Mouse (Mus musculus) forebrain, embryonic 13.5 days (tissue): ENCODE measurements around the gene Ubash3b. TPM values are rescaled to one million over a fixed set of nuclear protein-coding genes. Genes with fewer than 3 reads are reported as not detected.

Experiments
- ATAC-seq: fragments of 200-750 bp; cut with Nextera tagmentation; 2 replicates; pipeline ENCODE4 v1.8.0; 2017
- H3K27ac ChIP-seq: fragments of 300-500 bp; sonication (generic); 2 replicates; pipeline ENCODE4 v1.5.1; 2015; ENCODE audit warnings: inconsistent platforms, mild to moderate bottlenecking, moderate library complexity
- H3K27me3 ChIP-seq: fragments of 300-500 bp; sonication (generic); 2 replicates; pipeline ENCODE4 v1.6.1; 2015; ENCODE audit warnings: mild to moderate bottlenecking, inconsistent platforms
- H3K36me3 ChIP-seq: fragments of 300-500 bp; sonication (generic); 2 replicates; pipeline ENCODE4 v1.6.1; 2015; ENCODE audit warnings: mild to moderate bottlenecking, inconsistent platforms; ENCODE audit not compliant: poor library complexity, severe bottlenecking
- H3K4me1 ChIP-seq: fragments of 300-500 bp; sonication (generic); 2 replicates; pipeline ENCODE4 v1.6.1; 2015; ENCODE audit warnings: inconsistent platforms
- H3K4me2 ChIP-seq: fragments of 300-500 bp; sonication (generic); 2 replicates; pipeline ENCODE4 v1.6.1; 2015; ENCODE audit warnings: inconsistent platforms, mild to moderate bottlenecking, moderate library complexity
- H3K4me3 ChIP-seq: fragments of 300-500 bp; sonication (generic); 2 replicates; pipeline ENCODE4 v1.5.1; 2015; ENCODE audit warnings: mild to moderate bottlenecking, inconsistent platforms
- H3K9ac ChIP-seq: fragments of 300-500 bp; sonication (generic); 2 replicates; pipeline ENCODE4 v1.6.1; 2015; ENCODE audit warnings: mild to moderate bottlenecking, inconsistent platforms
- H3K9me3 ChIP-seq: fragments of 300-500 bp; sonication (generic); replicated peaks from 2 replicates; pipeline ENCODE4 v1.6.1; 2016; ENCODE audit warnings: inconsistent platforms
- WGBS: fragments of 180-500 bp; shearing (Covaris S2); methylation state at CpG from one replicate; pipeline ENCODE4 v1.1.7; 2015; 5-methylcytosine and 5-hydroxymethylcytosine counted together
- polyA plus RNA-seq: library from polyadenylated mRNA; unstranded; fragments of >200 nt; fragmentation: Nextera tagmentation; extraction: Ambion mirVana; gene quantifications from 2 replicates; pipeline ENCODE4 v1.2.1, GENCODE M21; 2015

Ubash3b gene
- polyA plus RNA-seq, 1 experiment from 2014 or later: 9.7 TPM

GRCm38 (mm10) chr9:41129273-41129672 lies 32.2 kb downstream of the Ubash3b start:
- Histone ChIP-seq H3K4me3 (no peak overlapping the region), H3K36me3 (no peaks in the 10 kb centered on the region), H3K27ac (no peak overlapping the region), H3K9me3 (no peaks in the 10 kb centered on the region), H3K9ac (no peak overlapping the region), H3K4me1 (no peaks in the 10 kb centered on the region; the same call in 1 of the 2 replicates), H3K4me2 (no peak overlapping the region), H3K27me3 (no peaks in the 10 kb centered on the region)
- WGBS: 83% methylated on average over 3 of the region's 3 CpGs
- ATAC-seq: no peak

GRCm38 (mm10) chr9:41126723-41127122 lies 34.8 kb downstream of the Ubash3b start:
- ATAC-seq: no peak
- H3K4me3 ChIP-seq: no peak overlapping the region
- no peaks in the 10 kb centered on the region for H3K9me3 ChIP-seq
- H3K4me2 ChIP-seq: no peak overlapping the region
- no peak overlapping the region for H3K27ac ChIP-seq
- 85% methylated on average over 3 of the region's 3 CpGs for WGBS
- H3K27me3 ChIP-seq: no peaks in the 10 kb centered on the region
- no peaks in the 10 kb centered on the region for H3K36me3 ChIP-seq
- no peak overlapping the region for H3K9ac ChIP-seq
- H3K4me1 ChIP-seq: peaks cover 7% of the 10 kb centered on the region; the same call in 1 of the 2 replicates

- Histone ChIP-seq H3K4me1 (0 out of 2 replicates have a peak, but pooled peaks cover 7% of the 10 kb centered on the region), H3K36me3 (no peaks in the 10 kb centered on the region), H3K27me3 (no peaks in the 10 kb centered on the region), H3K27ac (no peak overlapping the region), H3K4me2 (no peak overlapping the region), H3K9ac (no peak overlapping the region), H3K4me3 (no peak overlapping the region), H3K9me3 (no peaks in the 10 kb centered on the region)
- ATAC-seq: no peak
- WGBS: 96% methylated on average over 6 of the region's 6 CpGs
These were observed 37.2 kb downstream of the Ubash3b start for GRCm38 (mm10) chr9:41124305-41124704.

- 81% methylated on average over 11 of the region's 11 CpGs for WGBS
- H3K9ac ChIP-seq: no peak overlapping the region
- no peak for ATAC-seq
These were observed 38.9 kb downstream of the Ubash3b start for GRCm38 (mm10) chr9:41122390-41123110.

GRCm38 (mm10) chr9:41121701-41122354 lies 39.7 kb downstream of the Ubash3b start:
- no peaks in the 10 kb centered on the region for H3K36me3 ChIP-seq
- no peaks in the 10 kb centered on the region for H3K9me3 ChIP-seq
- no peak overlapping the region for H3K4me3 ChIP-seq
- no peaks in the 10 kb centered on the region for H3K27me3 ChIP-seq
- no peak overlapping the region for H3K4me2 ChIP-seq
- H3K4me1 ChIP-seq: 0 out of 2 replicates have a peak, but pooled peaks cover 11% of the 10 kb centered on the region
- no peak overlapping the region for H3K27ac ChIP-seq
- no peak for ATAC-seq
- WGBS: 77% methylated on average over 6 of the region's 6 CpGs
- no peak overlapping the region for H3K9ac ChIP-seq

More at GRCm38 (mm10) chr9:41122390-41123110, 38.9 kb downstream of the Ubash3b start:
- Histone ChIP-seq H3K4me1 (0 out of 2 replicates have a peak, but pooled peaks cover 11% of the 10 kb centered on the region), H3K4me2 (no peak overlapping the region), H3K9me3 (no peaks in the 10 kb centered on the region), H3K27me3 (no peaks in the 10 kb centered on the region), H3K36me3 (no peaks in the 10 kb centered on the region), H3K27ac (no peak overlapping the region), H3K4me3 (no peak overlapping the region)

GRCm38 (mm10) chr9:41119958-41120357 lies 41.5 kb downstream of the Ubash3b start:
- Histone ChIP-seq H3K4me1 (0 out of 2 replicates have a peak, but pooled peaks cover 11% of the 10 kb centered on the region), H3K4me2 (no peak overlapping the region), H3K36me3 (no peaks in the 10 kb centered on the region), H3K4me3 (no peak overlapping the region), H3K27me3 (no peaks in the 10 kb centered on the region), H3K9ac (no peak overlapping the region), H3K9me3 (no peaks in the 10 kb centered on the region), H3K27ac (no peak overlapping the region)
- 78% methylated on average over 6 of the region's 6 CpGs for WGBS
- no peak for ATAC-seq

- ATAC-seq: no peak
- H3K27me3 ChIP-seq: no peaks in the 10 kb centered on the region
- no peak overlapping the region for H3K4me3 ChIP-seq
- H3K27ac ChIP-seq: no peak overlapping the region
- no peak overlapping the region for H3K9ac ChIP-seq
- H3K9me3 ChIP-seq: no peaks in the 10 kb centered on the region
- 82% methylated on average over 7 of the region's 7 CpGs for WGBS
- no peak overlapping the region for H3K4me2 ChIP-seq
- H3K36me3 ChIP-seq: no peaks in the 10 kb centered on the region
- 0 out of 2 replicates have a peak, but pooled peaks cover 11% of the 10 kb centered on the region for H3K4me1 ChIP-seq
These were observed 43.4 kb downstream of the Ubash3b start for GRCm38 (mm10) chr9:41118065-41118464.

GRCm38 (mm10) chr9:41116126-41116525 lies 45.4 kb downstream of the Ubash3b start:
- Histone ChIP-seq H3K9me3 (no peaks in the 10 kb centered on the region), H3K9ac (no peak overlapping the region), H3K27me3 (no peaks in the 10 kb centered on the region), H3K4me3 (no peak overlapping the region), H3K4me1 (0 out of 2 replicates have a peak, but pooled peaks cover 4% of the 10 kb centered on the region), H3K4me2 (no peak overlapping the region), H3K27ac (no peak overlapping the region), H3K36me3 (no peaks in the 10 kb centered on the region)
- WGBS: 83% methylated on average over 12 of the region's 12 CpGs
- no peak for ATAC-seq

GRCm38 (mm10) chr9:41114367-41114766 lies 47.1 kb downstream of the Ubash3b start:
- no peaks in the 10 kb centered on the region for H3K27me3 ChIP-seq
- 0 out of 2 replicates have a peak, but pooled peaks cover 4% of the 10 kb centered on the region for H3K4me1 ChIP-seq
- 78% methylated on average over 9 of the region's 9 CpGs for WGBS
- no peaks in the 10 kb centered on the region for H3K9me3 ChIP-seq
- no peak overlapping the region for H3K27ac ChIP-seq
- no peaks in the 10 kb centered on the region for H3K36me3 ChIP-seq
- H3K4me3 ChIP-seq: no peak overlapping the region
- ATAC-seq: no peak
- H3K4me2 ChIP-seq: no peak overlapping the region
- no peak overlapping the region for H3K9ac ChIP-seq

- Histone ChIP-seq H3K9ac (no peak overlapping the region), H3K27ac (no peak overlapping the region), H3K4me1 (peaks cover 14% of the 10 kb centered on the region), H3K9me3 (no peaks in the 10 kb centered on the region), H3K27me3 (no peaks in the 10 kb centered on the region), H3K36me3 (no peaks in the 10 kb centered on the region), H3K4me2 (no peak overlapping the region), H3K4me3 (no peak overlapping the region)
- WGBS: 90% methylated on average over 7 of the region's 7 CpGs
- no peak for ATAC-seq
These were observed 51.7 kb downstream of the Ubash3b start for GRCm38 (mm10) chr9:41109749-41110148.

- Histone ChIP-seq H3K4me1 (peaks cover 14% of the 10 kb centered on the region), H3K27me3 (no peaks in the 10 kb centered on the region), H3K4me3 (no peak overlapping the region), H3K36me3 (no peaks in the 10 kb centered on the region), H3K9me3 (no peaks in the 10 kb centered on the region), H3K4me2 (no peak overlapping the region), H3K9ac (no peak overlapping the region), H3K27ac (peak overlapping the region; percentile 64)
- ATAC-seq: peak; percentile 70
- 70% methylated on average over 14 of the region's 14 CpGs for WGBS
These were observed 52.9 kb downstream of the Ubash3b start for GRCm38 (mm10) chr9:41108324-41109180.

GRCm38 (mm10) chr9:41105201-41105643 lies 56.3 kb downstream of the Ubash3b start:
- Histone ChIP-seq H3K4me2 (no peak overlapping the region), H3K4me3 (no peak overlapping the region), H3K9me3 (no peaks in the 10 kb centered on the region), H3K27ac (no peak overlapping the region), H3K4me1 (peaks cover 14% of the 10 kb centered on the region), H3K27me3 (no peaks in the 10 kb centered on the region), H3K36me3 (no peaks in the 10 kb centered on the region), H3K9ac (no peak overlapping the region)
- 47% methylated on average over 7 of the region's 7 CpGs for WGBS
- no peak for ATAC-seq
